Mouse (Mus musculus) ES-E14 (cell line): ENCODE data around the gene Naip2. TPM values are rescaled to one million over a fixed set of nuclear protein-coding genes. Genes with fewer than 3 reads are reported as not detected.

ENCODE experiments used
- DNase-seq: peaks from one replicate; pipeline ENCODE4 v3.0.0-alpha.2; 2013; ENCODE audit warnings: low read depth, low spot score
- H3K27ac ChIP-seq: 2 replicates; pipeline ENCODE4 v1.5.1; 2012; ENCODE audit warnings: low read depth, mild to moderate bottlenecking, low read length, moderate library complexity, mixed read lengths; ENCODE audit not compliant: poor library complexity, insufficient read depth, severe bottlenecking
- H3K36me3 ChIP-seq: 2 replicates; pipeline ENCODE4 v1.6.1; 2012; ENCODE audit warnings: mild to moderate bottlenecking, low read length, moderate library complexity, mixed read lengths; ENCODE audit not compliant: control insufficient read depth, poor library complexity, insufficient read depth, severe bottlenecking
- H3K4me1 ChIP-seq, 2 experiments: fragments of 150-350 bp in 1 of 2; sonication (generic) in 1 of 2; 2 replicates each; pipeline ENCODE4 v1.6.1; 2012; ENCODE audit warnings: low read length in 2 of 2, mild to moderate bottlenecking in 1 of 2, mixed read lengths in 1 of 2; ENCODE audit not compliant: control insufficient read depth in 2 of 2, insufficient read depth in 2 of 2, poor library complexity in 1 of 2
- H3K4me3 ChIP-seq, 2 experiments: fragments of 150-350 bp in 1 of 2; sonication (generic) in 1 of 2; 2 replicates each; pipeline ENCODE4 v1.5.1; 2012; ENCODE audit warnings: low read length in 2 of 2, low read depth in 1 of 2, mild to moderate bottlenecking in 1 of 2, mixed read lengths in 1 of 2; ENCODE audit not compliant: insufficient read depth in 1 of 2, poor library complexity in 1 of 2, severe bottlenecking in 1 of 2
- H3K9ac ChIP-seq: 2 replicates; pipeline ENCODE4 v1.6.1; 2012; ENCODE audit warnings: low read depth, mild to moderate bottlenecking, low read length, mixed read lengths; ENCODE audit not compliant: poor library complexity, insufficient read depth, severe bottlenecking
- H3K9me3 ChIP-seq: fragments of 150-350 bp; sonication (generic); 2 replicates; pipeline ENCODE4 v1.6.1; 2012; ENCODE audit warnings: low read depth, mild to moderate bottlenecking, low read length; ENCODE audit not compliant: control insufficient read depth, insufficient read depth
- CHD2 ChIP-seq: IDR thresholded peaks from 2 replicates; pipeline ENCODE4 v1.6.1; 2014; ENCODE audit warnings: mild to moderate bottlenecking, low read depth, low read length, inconsistent platforms
- HCFC1 ChIP-seq: IDR thresholded peaks from 2 replicates; pipeline ENCODE4 v1.6.1; 2012; ENCODE audit warnings: low read length, inconsistent platforms, borderline replicate concordance; ENCODE audit not compliant: insufficient read depth
- MAFK ChIP-seq: IDR thresholded peaks from 2 replicates; pipeline ENCODE4 v1.6.1; 2014; ENCODE audit warnings: mild to moderate bottlenecking, low read depth, low read length, inconsistent platforms; ENCODE audit not compliant: insufficient read depth
- ZC3H11A ChIP-seq: IDR thresholded peaks from 2 replicates; pipeline ENCODE4 v1.6.1; 2012; ENCODE audit warnings: low read depth, mild to moderate bottlenecking, inconsistent platforms, low read length, borderline replicate concordance
- ZNF384 ChIP-seq: IDR thresholded peaks from 2 replicates; pipeline ENCODE4 v1.6.1; 2012; ENCODE audit warnings: low read depth, low read length, inconsistent platforms
- in situ Hi-C, 2 experiments: fragments of 600-800 bp; cut with MboI; formaldehyde crosslinking; loops; one replicate each; pipeline ENCODE4 v1.15.1; 2025; ENCODE audit warnings: low sequenced_read_pairs in 2 of 2, inconsistent platforms in 1 of 2; ENCODE audit not compliant: unreplicated experiment in 2 of 2
- total RNA-seq: library from RNA; depleted of rRNA; stranded (reverse); fragments of 300-350 nt; gene quantifications from 2 replicates; pipeline ENCODE4 v1.2.3, GENCODE M21; 2012

Naip2 gene
- total RNA-seq, 1 experiment, result 0.18 TPM

GRCm38 (mm10) chr13:100124423-100125257 is 77.3 kb downstream of the Naip2 start, which contains the start of gene Smn1:
Gene Smn1 (plus strand): TSS chr13:100124852.
- Histone ChIP-seq H3K9me3 (no peaks in the 10 kb centered on the region), H3K9ac (peak within 1 kb of the TSS; percentile 99), H3K27ac (no peak within 1 kb of the TSS; the same call in 1 of the 2 replicates), H3K4me3 (peak within 1 kb of the TSS; percentile 97 to 100), H3K36me3 (peaks cover 20% of the 10 kb centered on the region), H3K4me1 (peaks cover 0 to 4% of the 10 kb centered on the region in 2 experiments; a peak in 1 of 4 replicates)
- peak; percentile 84 for DNase-seq
- TF ChIP-seq ZC3H11A (no peak), MAFK (no peak), HCFC1 (peak; percentile 78), ZNF384 (no peak), CHD2 (no peak)
- in situ Hi-C loops, result no loop called here

GRCm38 (mm10) chr13:100123970-100124369 is 77.9 kb downstream of the Naip2 start:
- Histone ChIP-seq H3K9ac (no peak overlapping the region), H3K27ac (no peak overlapping the region), H3K9me3 (no peaks in the 10 kb centered on the region), H3K4me1 (peaks cover 0 to 4% of the 10 kb centered on the region in 2 experiments; a peak in 1 of 4 replicates), H3K4me3 (peak overlapping the region in 1 of 2 experiments; percentile 97; a peak in 2 of 4 replicates), H3K36me3 (peaks cover 16% of the 10 kb centered on the region)
- in situ Hi-C loops, result no loop called here
- DNase-seq, result no peak
- TF ChIP-seq CHD2 (no peak), ZC3H11A (no peak), MAFK (no peak), HCFC1 (no peak), ZNF384 (no peak)

- Histone ChIP-seq H3K27ac (no peak overlapping the region), H3K9me3 (no peaks in the 10 kb centered on the region), H3K36me3 (no peaks in the 10 kb centered on the region), H3K9ac (no peak overlapping the region), H3K4me3 (no peak overlapping the region), H3K4me1 (no peaks in the 10 kb centered on the region)
- TF ChIP-seq ZNF384 (no peak), CHD2 (no peak), ZC3H11A (0 out of 2 replicates have a peak, but pooled peaks have one; percentile 60), HCFC1 (no peak)
- in situ Hi-C loops, result no loop called here
- no peak for DNase-seq
Observed at GRCm38 (mm10) chr13:100112218-100112972, 89.5 kb downstream of the Naip2 start.

GRCm38 (mm10) chr13:100107652-100108472 is 94.0 kb downstream of the Naip2 start, which contains the start of gene Serf1:
Gene Serf1 (plus strand): TSS chr13:100108012.
- Histone ChIP-seq H3K36me3 (no peaks in the 10 kb centered on the region), H3K4me1 (no peaks in the 10 kb centered on the region), H3K27ac (no peak within 1 kb of the TSS), H3K9ac (peak within 1 kb of the TSS; percentile 45), H3K4me3 (peak within 1 kb of the TSS; percentile 65 to 66), H3K9me3 (no peaks in the 10 kb centered on the region)
- TF ChIP-seq CHD2, result no peak
- TF ChIP-seq ZNF384, result no peak
- no peak for TF ChIP-seq ZC3H11A
- no peak for TF ChIP-seq HCFC1
- TF ChIP-seq MAFK, result no peak
- in situ Hi-C loops, result no loop called here
- DNase-seq, result no peak
